Mouse (Mus musculus): ENCODE results near the gene Acp2. TPM values are rescaled to one million over a fixed set of nuclear protein-coding genes. Genes with fewer than 3 reads are reported as not detected.
"Not testable (repeated sequence)": the region's sequence is repeated elsewhere in the genome, so short reads cannot be mapped to it uniquely, and the experiment has no call there.

The Acp2 gene
- total RNA-seq, 1 experiment from 2014 or later = 16.0 TPM

DNA sequence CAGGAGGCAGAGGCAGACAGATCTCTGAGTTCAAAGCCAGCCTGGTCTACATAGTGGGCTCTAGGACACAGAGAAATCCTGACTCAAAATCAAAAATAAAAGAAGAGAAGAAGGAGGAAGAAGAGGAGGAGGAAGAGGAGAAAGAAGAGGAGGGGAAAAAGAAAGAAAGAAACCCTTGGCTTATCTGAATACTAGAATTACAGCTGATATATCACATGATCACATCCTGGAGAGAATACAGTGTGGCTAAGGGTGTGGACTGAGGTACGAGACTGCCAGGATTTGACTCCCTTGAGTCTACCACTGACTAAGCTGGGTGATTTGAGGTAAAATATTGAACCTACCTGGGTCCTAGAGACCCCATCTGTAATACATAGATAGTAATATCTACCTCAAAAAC is 16.5 kb upstream of the Acp2 start:
- no peak for ATAC-seq (replicated peaks; ENCODE audit: insufficient number of reproducible peaks, low FRiP score, low TSS enrichment, poor library complexity, severe bottlenecking)

DNA sequence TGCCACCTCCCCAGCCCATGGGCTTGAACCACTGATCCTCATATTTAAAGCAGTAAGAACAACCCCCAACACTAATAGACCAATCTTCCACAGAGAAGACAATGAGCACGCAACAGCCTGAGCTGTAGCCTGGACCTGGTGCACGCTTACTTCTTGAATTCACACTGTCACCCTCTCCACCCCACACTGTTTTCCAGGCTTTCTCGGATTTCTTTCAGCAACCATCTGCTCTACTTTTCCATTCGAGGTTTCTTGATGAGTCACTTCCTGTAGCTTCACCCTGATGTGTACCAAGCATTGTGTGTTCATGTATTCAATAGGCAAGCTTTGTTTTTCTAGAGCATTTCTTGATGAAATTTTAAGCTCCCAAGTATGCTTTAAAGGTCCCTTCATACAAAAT is 15.3 kb upstream of the Acp2 start:
- ATAC-seq (replicated peaks; ENCODE audit: insufficient number of reproducible peaks, low FRiP score, low TSS enrichment, poor library complexity, severe bottlenecking) = no peak

DNA sequence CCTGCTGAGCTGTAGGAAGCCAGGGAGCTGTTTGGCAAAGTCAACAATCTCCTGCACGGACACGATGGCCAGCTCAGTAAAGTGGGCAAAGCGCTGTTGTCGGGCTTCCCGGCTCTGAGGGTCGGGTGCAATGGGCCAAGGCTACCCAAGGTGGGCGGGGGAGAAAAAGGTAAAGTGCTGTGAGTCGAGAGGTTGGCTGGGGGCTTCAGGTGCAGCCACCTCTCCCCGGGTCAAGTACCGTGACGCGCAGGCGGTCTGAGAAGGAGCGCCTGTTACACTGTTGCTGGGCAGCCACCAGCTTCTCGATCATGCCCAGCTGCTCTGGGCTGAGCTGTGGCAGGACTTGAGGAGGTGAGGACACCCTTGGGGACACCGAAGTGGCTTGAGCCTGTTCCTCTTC is 12.2 kb upstream of the Acp2 start:
- no peak for ATAC-seq (replicated peaks; ENCODE audit: insufficient number of reproducible peaks, low FRiP score, low TSS enrichment, poor library complexity, severe bottlenecking)

DNA sequence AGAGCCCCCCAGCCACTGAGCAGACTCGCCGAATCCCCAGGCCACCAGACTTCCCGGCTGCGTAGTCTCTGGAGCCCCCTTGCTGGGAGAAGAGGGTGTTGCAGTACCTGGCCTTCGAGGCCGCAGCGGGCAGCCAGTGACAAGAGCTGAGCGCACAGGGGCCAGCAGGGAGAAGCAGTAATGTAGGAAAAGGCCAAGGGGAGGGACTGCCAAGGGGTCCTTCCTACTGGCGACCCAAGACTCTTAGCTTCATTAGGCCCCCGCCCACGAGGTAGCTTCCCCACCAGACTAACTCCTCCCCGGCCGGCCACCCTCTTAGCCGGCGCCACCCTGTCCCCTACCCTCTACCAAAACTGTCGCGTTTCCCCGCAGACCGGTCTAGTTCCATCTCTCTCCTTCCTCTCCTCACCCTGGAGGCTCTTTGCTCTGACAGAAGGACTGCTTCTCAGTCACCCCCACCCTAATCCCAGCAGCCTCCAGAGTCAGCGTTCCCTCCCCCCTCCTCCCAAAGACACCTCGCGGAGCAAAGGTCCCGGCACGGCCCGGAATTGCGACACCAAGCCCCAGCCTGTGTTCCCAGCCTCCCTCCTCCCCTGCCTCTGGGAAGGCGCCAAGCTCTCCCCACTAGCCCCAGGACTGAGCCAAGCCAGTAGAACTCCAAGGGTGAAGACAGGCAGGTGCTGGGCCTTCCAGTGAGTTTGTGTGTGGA is 7.9 kb upstream of the Acp2 start:
- ATAC-seq (replicated peaks; ENCODE audit: insufficient number of reproducible peaks, low FRiP score, low TSS enrichment, poor library complexity, severe bottlenecking) = peak; percentile 77

DNA sequence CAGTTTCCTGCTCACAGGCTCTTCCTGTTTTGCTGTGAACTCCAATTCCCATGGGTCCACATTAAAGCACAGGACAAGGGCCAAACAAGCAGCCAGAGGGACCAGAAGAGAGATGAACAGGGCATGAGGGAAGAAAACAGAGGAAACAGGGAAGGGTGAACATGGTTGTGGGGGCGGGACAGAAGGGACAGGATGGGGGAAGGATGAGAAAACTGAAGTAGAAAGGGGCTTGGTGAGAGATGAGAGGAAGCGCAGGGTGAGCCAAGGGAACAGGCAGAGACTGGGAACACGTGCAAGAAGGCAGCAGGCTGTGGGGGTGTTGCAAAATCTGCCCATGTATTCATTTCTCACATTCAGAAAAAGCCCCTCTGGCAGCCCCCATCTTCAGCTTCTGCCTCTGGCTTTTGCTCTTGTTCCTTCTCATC is 6.1 kb upstream of the Acp2 start:
- peak; percentile 20; the same call in 1 of the 2 replicates for ATAC-seq (replicated peaks; ENCODE audit: insufficient number of reproducible peaks, low FRiP score, low TSS enrichment, poor library complexity, severe bottlenecking)

DNA sequence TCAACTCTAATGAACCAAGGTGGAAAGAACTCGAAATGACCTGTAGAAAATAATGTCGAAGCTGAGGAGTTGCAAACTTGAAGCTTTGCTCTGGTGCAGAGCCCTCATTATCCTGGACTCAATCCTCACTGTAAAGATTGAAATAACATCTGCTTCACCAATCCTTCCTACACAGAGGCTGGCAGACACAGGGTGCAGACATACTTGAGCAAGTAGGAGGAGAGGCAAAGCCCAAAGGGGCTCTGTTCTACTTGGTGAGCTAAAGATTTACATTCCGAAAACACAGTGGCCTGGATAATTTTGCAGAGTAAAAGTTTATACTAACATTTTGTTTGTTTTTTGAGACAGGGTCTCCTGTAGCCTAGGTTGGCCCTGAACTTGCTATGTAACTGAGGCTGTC is 3.8 kb upstream of the Acp2 start:
- ATAC-seq (replicated peaks; ENCODE audit: insufficient number of reproducible peaks, low FRiP score, low TSS enrichment, poor library complexity, severe bottlenecking) = no peak

DNA sequence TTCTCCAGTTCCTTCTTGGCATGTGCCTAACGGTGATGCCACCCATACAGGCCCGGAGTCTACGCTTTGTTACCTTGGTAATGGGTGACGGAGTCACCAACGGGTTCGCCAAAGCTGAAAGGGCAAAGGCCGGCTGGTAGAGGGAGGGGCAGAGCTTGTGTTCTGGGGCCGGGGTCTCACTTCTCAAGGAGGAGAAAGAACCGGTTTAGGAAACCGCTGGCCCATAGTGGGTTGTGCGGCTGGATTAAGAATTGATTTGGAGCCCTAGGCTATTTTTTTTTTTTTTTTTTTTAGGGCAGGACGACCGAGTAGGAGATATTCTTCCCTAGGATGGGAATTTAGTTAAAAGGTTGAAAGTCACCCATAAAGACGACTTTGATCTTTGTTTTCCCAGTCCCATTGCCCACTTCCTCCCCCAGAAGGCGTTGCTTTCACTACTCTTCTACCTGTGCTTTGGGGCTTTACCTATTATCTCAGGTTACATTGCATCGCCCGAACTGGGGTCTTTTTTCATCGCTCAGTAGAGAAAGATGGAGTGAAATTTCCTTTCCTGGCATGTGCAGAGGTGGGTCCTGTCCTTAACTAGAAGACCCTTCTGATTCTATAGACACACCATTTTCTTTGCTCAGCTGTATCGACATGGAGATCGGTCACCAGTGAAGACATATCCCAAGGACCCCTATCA is 429 bp downstream of the Acp2 start:
- no peak for ATAC-seq (replicated peaks; ENCODE audit: insufficient number of reproducible peaks, low FRiP score, low TSS enrichment, poor library complexity, severe bottlenecking)

DNA sequence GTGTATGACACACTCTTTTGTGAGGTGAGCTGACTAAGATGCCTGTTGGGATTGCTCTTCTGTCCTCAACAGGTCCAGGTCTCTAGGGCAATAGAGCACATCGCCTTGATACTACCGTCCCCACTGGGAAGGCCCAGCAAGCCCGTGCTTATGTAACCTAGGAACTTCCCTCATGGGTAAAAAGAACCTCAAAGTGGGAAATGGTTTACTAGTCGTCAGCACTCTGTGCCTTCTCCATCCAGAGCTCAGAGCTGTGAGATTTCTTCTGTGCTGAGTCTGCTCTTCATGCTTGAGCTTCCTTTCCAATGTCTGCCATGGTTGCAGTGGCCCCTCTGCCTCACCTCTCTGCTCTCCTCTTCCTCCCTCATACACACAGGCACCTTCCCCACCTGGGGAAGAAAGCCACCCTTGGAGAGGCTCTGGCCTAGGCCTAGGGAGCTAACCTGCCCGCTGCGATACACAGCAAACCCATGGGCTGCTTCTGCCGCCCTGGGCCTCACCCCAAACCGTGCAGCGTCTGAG is 3.6 kb downstream of the Acp2 start:
- 0 out of 2 replicates have a peak, but pooled peaks have one; percentile 10 for ATAC-seq (replicated peaks; ENCODE audit: insufficient number of reproducible peaks, low FRiP score, low TSS enrichment, poor library complexity, severe bottlenecking)

DNA sequence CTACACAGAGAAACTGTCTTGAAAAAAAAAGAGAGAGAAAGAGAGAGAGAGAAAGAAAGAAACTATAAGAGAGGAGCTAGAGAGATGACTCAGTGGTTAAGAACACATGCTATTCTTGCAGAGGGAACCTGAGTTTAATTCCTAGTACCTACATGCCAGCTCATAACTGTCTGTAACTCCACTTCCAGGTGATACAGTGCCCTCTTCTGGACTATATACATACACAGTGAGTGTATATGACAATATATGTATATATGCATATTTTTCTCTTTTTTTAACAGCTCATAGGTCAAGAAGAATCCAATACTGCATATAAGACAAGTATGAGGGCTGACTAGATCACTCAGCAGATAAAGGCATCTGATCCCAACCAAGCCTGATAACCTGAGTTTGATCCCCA is 10.6 kb downstream of the Acp2 start:
- no peak for ATAC-seq (replicated peaks; ENCODE audit: insufficient number of reproducible peaks, low FRiP score, low TSS enrichment, poor library complexity, severe bottlenecking)

DNA sequence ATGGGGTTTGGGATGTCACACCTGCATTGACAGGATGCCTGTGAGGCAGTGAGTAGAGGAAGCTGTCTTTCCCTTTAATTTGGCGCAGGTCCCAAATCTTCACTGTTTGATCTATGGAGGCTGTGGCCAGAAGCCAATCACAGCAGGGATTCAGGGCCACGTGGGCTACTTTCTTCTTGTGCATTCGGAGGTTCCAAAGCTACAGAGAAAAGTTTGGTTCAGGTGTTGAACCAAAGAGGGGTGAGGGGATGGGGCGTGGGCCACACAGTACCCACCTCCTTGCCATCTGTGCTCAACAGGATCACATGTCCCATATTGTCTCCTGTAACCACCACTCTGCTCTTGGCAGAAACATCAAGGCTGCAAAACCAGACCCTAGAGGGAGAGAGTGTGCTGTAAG is 14.3 kb downstream of the Acp2 start:
- ATAC-seq (replicated peaks; ENCODE audit: insufficient number of reproducible peaks, low FRiP score, low TSS enrichment, poor library complexity, severe bottlenecking) = no peak

DNA sequence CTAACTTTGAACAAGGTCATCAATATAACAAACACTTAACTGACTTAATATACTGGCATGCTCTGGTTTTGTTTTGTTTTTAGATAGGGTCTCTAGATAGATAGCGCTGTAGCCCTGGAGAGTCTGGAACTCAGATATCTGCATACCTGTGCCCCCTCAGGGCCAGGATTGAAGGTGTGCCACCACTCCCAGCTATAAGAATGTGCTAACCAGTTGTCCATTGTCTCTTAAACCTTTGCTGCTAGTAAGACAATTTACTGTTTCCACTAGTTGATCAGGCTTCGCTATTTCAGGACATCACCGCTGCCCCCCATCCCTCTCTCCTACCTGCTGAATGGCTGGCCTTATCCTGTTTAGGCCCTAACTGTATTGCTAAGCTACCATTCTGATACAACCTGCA is 17.8 kb downstream of the Acp2 start:
- no peak for ATAC-seq (replicated peaks; ENCODE audit: insufficient number of reproducible peaks, low FRiP score, low TSS enrichment, poor library complexity, severe bottlenecking)

DNA sequence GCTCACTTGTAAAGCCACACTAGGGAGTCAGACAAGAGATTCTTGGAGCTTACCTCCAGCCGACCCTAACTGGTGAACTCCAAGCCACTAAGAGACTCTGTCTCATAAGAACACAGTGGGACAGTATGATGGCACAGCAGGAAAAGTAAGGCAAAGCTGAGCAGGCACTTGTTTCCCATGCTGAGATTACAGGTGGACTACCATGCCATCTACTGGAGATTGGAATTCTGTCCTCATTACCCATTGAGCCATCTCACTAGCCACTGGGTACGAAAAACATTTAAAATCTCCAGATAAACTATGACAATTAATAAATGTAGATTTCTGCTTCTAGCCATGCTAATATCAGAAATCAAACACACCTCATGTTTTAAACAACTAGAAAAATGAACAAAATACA is 20.9 kb downstream of the Acp2 start:
- ATAC-seq (replicated peaks; ENCODE audit: insufficient number of reproducible peaks, low FRiP score, low TSS enrichment, poor library complexity, severe bottlenecking) = no peak

DNA sequence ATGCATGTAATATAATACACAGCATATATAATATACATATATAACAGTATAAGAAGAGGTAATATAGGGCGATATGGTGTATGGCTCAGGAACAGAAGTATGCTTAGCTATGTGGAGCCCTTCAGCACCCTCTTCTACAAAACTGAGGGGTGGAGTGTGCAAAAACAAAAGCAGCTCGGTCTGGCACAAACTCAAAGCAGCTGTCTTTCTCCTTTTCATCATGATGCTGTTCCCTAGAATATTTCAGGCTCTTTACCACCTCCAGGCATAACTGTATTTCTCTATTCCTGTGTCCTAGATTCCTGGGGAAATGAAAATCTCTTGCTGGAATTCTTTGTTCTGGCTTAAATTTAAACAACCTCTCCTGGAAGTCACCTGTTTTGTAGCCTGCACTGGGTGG is 27.1 kb downstream of the Acp2 start:
- no peak for ATAC-seq (replicated peaks; ENCODE audit: insufficient number of reproducible peaks, low FRiP score, low TSS enrichment, poor library complexity, severe bottlenecking)

DNA sequence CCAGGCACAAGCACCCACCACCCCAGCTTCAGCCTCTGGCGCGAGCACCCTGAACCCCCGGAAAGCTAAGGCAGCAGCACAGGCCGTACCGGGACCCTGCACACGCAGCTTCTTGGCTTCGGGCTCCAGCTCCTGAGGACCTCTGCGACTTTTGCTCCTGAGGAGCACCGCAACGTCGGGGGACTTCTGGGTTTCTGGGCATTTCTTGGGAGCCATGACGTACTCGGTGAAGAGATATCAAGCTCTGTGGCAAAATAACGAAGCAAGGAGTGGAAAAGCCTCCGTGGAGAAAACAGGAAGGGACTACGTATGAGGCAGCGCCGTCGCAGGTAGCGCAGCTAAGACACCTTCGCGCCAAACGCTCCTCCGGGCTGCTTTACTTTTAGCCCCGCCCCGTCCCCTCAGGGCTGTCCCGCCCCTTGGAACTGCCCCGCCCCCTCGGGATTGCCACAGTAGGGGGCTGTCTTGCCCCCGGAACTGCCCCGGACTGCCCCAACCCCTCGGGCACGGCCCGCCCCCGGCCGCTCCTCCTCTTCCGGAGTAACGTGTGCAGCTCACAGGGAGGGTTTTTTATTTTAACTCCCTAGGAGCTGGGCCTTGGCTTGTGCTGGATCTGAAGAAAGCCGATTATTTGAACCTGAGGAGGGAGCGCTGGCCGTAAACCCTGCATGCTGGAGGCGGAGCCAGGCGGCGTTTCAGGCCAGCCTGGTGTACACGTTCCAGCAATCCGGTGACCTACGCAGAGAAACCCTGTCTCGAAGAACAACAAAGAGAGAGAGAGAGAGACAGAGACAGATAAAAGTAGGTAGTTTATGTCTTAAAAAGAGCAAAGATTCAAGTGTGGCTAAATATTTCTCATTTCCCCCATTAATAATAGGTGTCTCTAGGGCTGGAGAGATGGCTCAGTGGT is 34.2 kb downstream of the Acp2 start, which contains the start of gene Ddb2:
Gene Ddb2 (minus strand): TSS at position 382 of the 910 bp plus-strand sequence.
- ATAC-seq (replicated peaks; ENCODE audit: insufficient number of reproducible peaks, low FRiP score, low TSS enrichment, poor library complexity, severe bottlenecking) = peak; percentile 98

DNA sequence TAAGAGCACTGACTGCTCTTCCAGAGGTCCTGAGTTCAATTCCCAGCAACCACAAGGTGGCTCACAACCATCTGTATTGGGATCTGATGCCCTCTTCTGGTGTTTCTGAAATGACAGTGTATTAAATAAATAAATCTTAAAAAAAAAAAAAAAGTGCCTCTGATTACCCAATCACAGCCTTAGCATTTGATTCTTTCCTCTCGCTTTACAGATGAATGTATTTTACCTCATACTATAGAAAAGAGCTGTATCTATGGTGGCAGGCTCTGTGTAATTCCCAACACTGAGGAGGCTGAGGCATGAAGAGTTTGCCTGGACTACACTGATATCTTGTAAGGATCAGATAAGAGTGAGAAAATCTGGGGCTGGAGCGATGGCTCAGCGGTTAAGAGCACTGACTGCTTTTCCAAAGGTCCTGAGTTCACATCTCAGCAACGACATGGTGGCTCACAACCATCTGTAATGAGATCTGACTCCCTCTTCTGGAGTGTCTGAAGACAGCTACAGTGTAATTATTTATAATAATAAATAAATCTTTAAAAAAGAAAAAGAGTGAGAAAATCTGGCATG is 34.9 kb downstream of the Acp2 start:
- not testable (repeated sequence) for ATAC-seq (replicated peaks; ENCODE audit: insufficient number of reproducible peaks, low FRiP score, low TSS enrichment, poor library complexity, severe bottlenecking)

DNA sequence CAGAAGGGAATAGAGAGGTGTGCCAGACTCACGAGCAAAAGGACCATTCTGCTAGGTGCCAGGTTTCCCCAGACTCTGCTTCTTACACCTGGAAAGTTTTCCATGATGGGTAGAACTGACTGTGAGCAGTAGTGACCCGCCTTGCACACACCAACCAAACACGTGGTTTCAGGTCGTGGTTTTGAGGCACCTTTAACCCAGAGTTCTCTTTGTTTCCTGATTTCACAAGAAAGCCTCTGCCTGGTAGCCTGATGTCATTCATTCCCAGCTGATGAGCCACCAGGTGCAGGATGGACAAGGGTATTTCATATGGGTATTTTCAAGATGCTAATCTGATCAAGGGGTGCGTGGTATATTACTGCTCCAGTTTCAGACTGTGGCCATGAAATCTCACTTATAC is 39.9 kb downstream of the Acp2 start:
- ATAC-seq (replicated peaks; ENCODE audit: insufficient number of reproducible peaks, low FRiP score, low TSS enrichment, poor library complexity, severe bottlenecking) = no peak

DNA sequence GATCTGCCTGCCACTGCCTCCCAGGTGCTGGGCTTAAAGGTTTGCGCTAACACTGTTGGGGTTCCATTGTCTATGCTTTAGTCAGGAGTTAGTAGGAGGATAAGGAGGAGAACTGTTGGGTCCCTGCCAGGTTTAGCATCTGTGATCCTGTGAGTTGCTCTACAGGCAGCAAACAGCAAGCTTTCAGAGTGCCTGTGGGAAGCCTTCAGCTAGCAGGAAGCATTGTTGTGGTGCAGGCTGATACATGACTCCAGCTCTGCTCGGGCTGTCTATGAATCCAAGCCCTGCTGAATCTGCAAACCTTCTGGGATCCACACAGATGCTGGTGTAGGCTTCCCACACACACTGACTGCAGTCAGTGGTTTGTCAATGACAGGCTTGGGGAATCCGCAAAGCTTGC is 40.7 kb downstream of the Acp2 start:
- ATAC-seq (replicated peaks; ENCODE audit: insufficient number of reproducible peaks, low FRiP score, low TSS enrichment, poor library complexity, severe bottlenecking) = no peak

DNA sequence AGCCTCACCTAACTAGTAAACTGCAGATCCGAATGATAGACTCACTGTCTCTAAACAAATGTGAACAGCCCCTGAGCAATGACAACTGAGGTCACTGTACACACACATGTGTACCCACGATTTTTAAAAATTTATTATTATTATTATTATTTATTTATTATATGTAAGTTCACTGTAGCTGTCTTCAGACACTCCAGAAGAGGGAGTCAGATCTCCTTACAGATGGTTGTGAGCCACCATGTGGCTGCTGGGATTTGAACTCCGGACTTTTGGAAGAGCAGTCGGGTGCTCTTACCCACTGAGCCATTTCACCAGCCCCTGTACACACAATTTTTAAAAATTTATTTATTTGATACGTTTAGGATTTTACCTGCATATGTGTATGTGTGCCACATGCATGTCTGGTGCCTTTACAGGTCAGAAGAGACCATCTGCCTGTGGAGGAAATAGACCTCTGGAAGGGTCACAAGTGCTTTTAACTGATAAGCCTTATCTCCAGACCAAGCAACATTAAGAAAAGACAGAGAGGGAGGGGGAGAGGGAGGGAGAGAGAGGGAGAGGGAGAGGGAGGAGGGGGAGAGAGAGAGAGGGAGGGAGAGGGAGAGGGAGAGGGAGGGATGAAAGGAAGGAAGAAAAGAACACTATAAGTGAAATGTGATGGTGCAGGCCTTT is 42.0 kb downstream of the Acp2 start:
- no peak for ATAC-seq (replicated peaks; ENCODE audit: insufficient number of reproducible peaks, low FRiP score, low TSS enrichment, poor library complexity, severe bottlenecking)
